Mouse (Mus musculus) intestine, embryonic 15.5 days (tissue): ENCODE data around the gene Alkbh7. TPM values are rescaled to one million over a fixed set of nuclear protein-coding genes. Genes with fewer than 3 reads are reported as not detected.
A peak's percentile ranks its signal among the peaks of the same experiment; 100 is the strongest.

Source experiments
- ATAC-seq: fragments of 200-750 bp; cut with Nextera tagmentation; 2 replicates; pipeline ENCODE4 v1.8.0; 2017; ENCODE audit warnings: moderate TSS enrichment, moderate library complexity
- H3K27ac ChIP-seq: fragments of 300-500 bp; sonication (generic); 2 replicates; pipeline ENCODE4 v1.5.1; 2015; ENCODE audit warnings: mild to moderate bottlenecking, inconsistent platforms
- H3K27me3 ChIP-seq: fragments of 300-500 bp; sonication (generic); replicated peaks from 2 replicates; pipeline ENCODE4 v1.6.1; 2015; ENCODE audit warnings: inconsistent platforms
- H3K36me3 ChIP-seq: fragments of 300-500 bp; sonication (generic); 2 replicates; pipeline ENCODE4 v1.6.1; 2015; ENCODE audit warnings: inconsistent platforms
- H3K4me1 ChIP-seq: fragments of 300-500 bp; sonication (generic); replicated peaks from 2 replicates; pipeline ENCODE4 v1.6.1; 2015; ENCODE audit warnings: inconsistent platforms
- H3K4me2 ChIP-seq: fragments of 300-500 bp; sonication (generic); replicated peaks from 2 replicates; pipeline ENCODE4 v1.6.1; 2015; ENCODE audit warnings: mild to moderate bottlenecking, inconsistent platforms
- H3K4me3 ChIP-seq: fragments of 300-500 bp; sonication (generic); replicated peaks from 2 replicates; pipeline ENCODE4 v1.5.1; 2015; ENCODE audit warnings: inconsistent platforms
- H3K9ac ChIP-seq: fragments of 300-500 bp; sonication (generic); 2 replicates; pipeline ENCODE4 v1.6.1; 2015; ENCODE audit warnings: inconsistent platforms
- H3K9me3 ChIP-seq: fragments of 300-500 bp; sonication (generic); 2 replicates; pipeline ENCODE4 v1.6.1; 2016; ENCODE audit warnings: inconsistent platforms
- WGBS: fragments of 180-500 bp; shearing (Covaris S2); methylation state at CpG from one replicate; pipeline ENCODE4 v1.1.7; 2015; 5-methylcytosine and 5-hydroxymethylcytosine counted together
- polyA plus RNA-seq: library from polyadenylated mRNA; unstranded; fragments of >200 nt; fragmentation: Nextera tagmentation; extraction: Ambion mirVana; gene quantifications from 2 replicates; pipeline ENCODE4 v1.2.1, GENCODE M21; 2015

Alkbh7 gene
- polyA plus RNA-seq, 1 experiment from 2014 or later: 42.4 TPM

GRCm38 (mm10) chr17:57041554-57041953, 44.4 kb downstream of the Alkbh7 start, which contains the start of gene Slc25a41:
TSS of gene Slc25a41 (minus strand) at chr17:57041654.
- peaks cover 4% of the 10 kb centered on the region; the same call in 1 of the 2 replicates for H3K27me3 ChIP-seq
- no peak for ATAC-seq
- H3K9me3 ChIP-seq: no peaks in the 10 kb centered on the region
- no peaks in the 10 kb centered on the region for H3K36me3 ChIP-seq
- H3K4me3 ChIP-seq: no peak within 1 kb of the TSS
- no peak within 1 kb of the TSS for H3K27ac ChIP-seq
- no peak within 1 kb of the TSS for H3K9ac ChIP-seq
- no peak within 1 kb of the TSS for H3K4me2 ChIP-seq
- 71% methylated on average over 8 of the region's 8 CpGs for WGBS
- H3K4me1 ChIP-seq: 0 out of 2 replicates have a peak, but pooled peaks cover 3% of the 10 kb centered on the region

- WGBS: 43% methylated on average over 5 of the region's 5 CpGs
- no peaks in the 10 kb centered on the region for H3K27me3 ChIP-seq
- H3K27ac ChIP-seq: no peak overlapping the region
- H3K9me3 ChIP-seq: no peaks in the 10 kb centered on the region
- H3K36me3 ChIP-seq: no peaks in the 10 kb centered on the region
- no peak overlapping the region for H3K4me2 ChIP-seq
- no peak overlapping the region for H3K9ac ChIP-seq
- no peaks in the 10 kb centered on the region for H3K4me1 ChIP-seq
- no peak overlapping the region for H3K4me3 ChIP-seq
- peak; percentile 55; the same call in 1 of the 2 replicates for ATAC-seq
Measured at GRCm38 (mm10) chr17:57047406-57047805, 50.3 kb downstream of the Alkbh7 start.

GRCm38 (mm10) chr17:57048816-57049215, 51.7 kb downstream of the Alkbh7 start:
- Histone ChIP-seq H3K4me1 (no peaks in the 10 kb centered on the region), H3K9me3 (no peaks in the 10 kb centered on the region), H3K27me3 (no peaks in the 10 kb centered on the region), H3K4me3 (no peak overlapping the region), H3K36me3 (no peaks in the 10 kb centered on the region), H3K4me2 (no peak overlapping the region), H3K27ac (no peak overlapping the region), H3K9ac (no peak overlapping the region)
- 85% methylated on average over 3 of the region's 3 CpGs for WGBS
- no peak for ATAC-seq

Other genes with a start within 250 kb of the Alkbh7 start
- 9.9 and 10.7 TPM in 2 replicates for gene Nrtn, start 239.8 kb upstream of the Alkbh7 start, polyA plus RNA-seq
- 38.7 and 42.8 TPM in 2 replicates for gene Dus3l, start 232.6 kb upstream of the Alkbh7 start, polyA plus RNA-seq
- 1.2 and 1.6 TPM in 2 replicates for gene Prr22, start 227.1 kb upstream of the Alkbh7 start, polyA plus RNA-seq
- 3.1 and 4.4 TPM in 2 replicates for gene Rfx2, start 166.3 kb upstream of the Alkbh7 start, polyA plus RNA-seq
- not detected in 2 replicates for gene Acsbg2, start 122.9 kb upstream of the Alkbh7 start, polyA plus RNA-seq
- 0.15 and 0.19 TPM in 2 replicates for gene 1700061G19Rik, start 121.9 kb upstream of the Alkbh7 start, polyA plus RNA-seq
- gene Mllt1, start 61.9 kb upstream of the Alkbh7 start, polyA plus RNA-seq: 39.9 and 40.2 TPM in 2 replicates
- gene Acer1, start 15.2 kb upstream of the Alkbh7 start, polyA plus RNA-seq: 0.46 and 1.00 TPM in 2 replicates
- 149 and 166 TPM in 2 replicates for gene Clpp, start 7.0 kb upstream of the Alkbh7 start, polyA plus RNA-seq
- gene Pspn, start 2.7 kb downstream of the Alkbh7 start, polyA plus RNA-seq: 0.45 TPM in 1 of 2 replicates, not detected in the other
- gene Gtf2f1, start 13.9 kb downstream of the Alkbh7 start, polyA plus RNA-seq: 60.0 and 61.8 TPM in 2 replicates
- gene Gm17949, start 14.1 kb downstream of the Alkbh7 start, polyA plus RNA-seq: 0.24 and 0.42 TPM in 2 replicates
- 37.5 and 38.9 TPM in 2 replicates for gene Khsrp, start 34.2 kb downstream of the Alkbh7 start, polyA plus RNA-seq
- not detected in 2 replicates for gene Slc25a41, start 44.3 kb downstream of the Alkbh7 start, polyA plus RNA-seq
- 90.2 and 91.6 TPM in 2 replicates for gene Crb3, start 61.8 kb downstream of the Alkbh7 start, polyA plus RNA-seq
- gene Slc25a23, start 62.5 kb downstream of the Alkbh7 start, polyA plus RNA-seq: 7.8 and 8.8 TPM in 2 replicates
- gene Dennd1c, start 81.2 kb downstream of the Alkbh7 start, polyA plus RNA-seq: 6.5 and 6.7 TPM in 2 replicates
- gene Tubb4a, start 90.4 kb downstream of the Alkbh7 start, polyA plus RNA-seq: 24.2 and 27.1 TPM in 2 replicates
- gene Tnfsf9, start 108.0 kb downstream of the Alkbh7 start, polyA plus RNA-seq: 8.3 and 8.9 TPM in 2 replicates
- gene Cd70, start 152.4 kb downstream of the Alkbh7 start, polyA plus RNA-seq: 0.23 TPM in 1 of 2 replicates, not detected in the other
- gene Tnfsf14, start 196.8 kb downstream of the Alkbh7 start, polyA plus RNA-seq: 0.23 and 0.29 TPM in 2 replicates
- 4.3 and 7.7 TPM in 2 replicates for gene C3, start 230.8 kb downstream of the Alkbh7 start, polyA plus RNA-seq